Comparison of ENCODE assay signal across 16 mouse cellular contexts in the genomic region with DNA sequence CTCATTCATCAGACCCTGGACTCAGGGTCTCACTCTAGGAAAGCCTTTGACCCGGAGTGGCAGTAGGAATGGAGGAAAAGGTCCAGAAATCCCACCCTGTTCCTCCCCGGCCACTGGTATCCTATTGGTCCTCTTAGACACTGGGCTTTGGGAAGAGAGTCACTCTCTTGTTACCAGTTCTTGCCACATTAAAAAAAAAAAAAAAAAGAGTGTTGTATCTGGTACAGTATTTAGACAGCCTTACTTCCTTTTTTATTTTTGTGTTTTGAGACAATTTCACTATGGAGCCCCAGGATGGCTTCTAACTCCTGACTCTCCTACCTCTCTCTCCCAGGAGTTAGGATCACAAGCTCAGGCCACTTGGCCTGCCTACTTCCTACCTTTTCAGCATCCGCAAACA.
"Had no signal": no experiment of that assay in that cellular context is flagged by ENCODE, and none has a peak within 500 bp of the region (broad histone marks: within the 10 kb centered on the region; RNA-seq: fewer than 3 reads in every experiment).

No protein-coding gene starts in this region.

- H3K4me3 ChIP-seq: neural tube, embryonic 13.5 days; neural tube, embryonic 15.5 days; stomach, embryonic 15.5 days had no signal

- H3K9me3 ChIP-seq: neural tube, embryonic 13.5 days; neural tube, embryonic 15.5 days; stomach, embryonic 15.5 days had no signal

- H3K4me1 ChIP-seq: neural tube, embryonic 13.5 days; stomach, embryonic 15.5 days had no signal

- H3K27ac ChIP-seq: neural tube, embryonic 13.5 days; neural tube, embryonic 15.5 days; stomach, embryonic 15.5 days; stomach, postnatal 0 days had no signal

- H3K9ac ChIP-seq: neural tube, embryonic 13.5 days; neural tube, embryonic 15.5 days; stomach, embryonic 15.5 days had no signal

- H3K27me3 ChIP-seq: neural tube, embryonic 13.5 days; neural tube, embryonic 15.5 days; stomach, embryonic 15.5 days had no signal

- H3K4me2 ChIP-seq: neural tube, embryonic 13.5 days; neural tube, embryonic 15.5 days; stomach, embryonic 15.5 days had no signal

- DNase-seq: retina, postnatal 1 day; right cerebral cortex, adult 18-20 months; right cerebral cortex, postnatal 14 days; right cerebral cortex, postnatal 25 days; right cerebral cortex, postnatal 4 days; spleen, adult 18-20 months; thymus, adult 18-20 months; thymus, adult 2 months; thymus, postnatal 14 days; thymus, postnatal 25 days; thymus, postnatal 36 days; thymus, postnatal 4 days had no signal

- H3K36me3 ChIP-seq: neural tube, embryonic 13.5 days; neural tube, embryonic 15.5 days; stomach, embryonic 15.5 days had no signal
